Mouse (Mus musculus): ENCODE data around the gene Timm44. TPM values are rescaled to one million over a fixed set of nuclear protein-coding genes. Genes with fewer than 3 reads are reported as not detected.
A peak's percentile ranks its signal among the peaks of the same experiment; 100 is the strongest.

Gene Timm44
- polyA plus RNA-seq, 1 experiment from 2014 or later, result 49.9 TPM

GRCm38 (mm10) chr8:4249213-4249612 lies 26.5 kb downstream of the Timm44 start:
- H3K36me3 ChIP-seq (ENCODE audit: control insufficient read depth, insufficient read depth, low read length), result peaks cover 51% of the 10 kb centered on the region
- H3K9ac ChIP-seq (ENCODE audit: low read length), result no peak overlapping the region
- no peak overlapping the region; the same call in 1 of the 2 replicates for H3K27ac ChIP-seq (ENCODE audit: low read depth, low read length)
- no peak overlapping the region for H3K4me3 ChIP-seq (ENCODE audit: low read depth, low read length)
- ATAC-seq (no peak), DNase-seq (ENCODE audit: low spot score) (no peak)
- H3K4me2 ChIP-seq (ENCODE audit: low read length), result no peak overlapping the region
- no peaks in the 10 kb centered on the region for H3K9me3 ChIP-seq (replicated peaks; ENCODE audit: control insufficient read depth, low read length)
- 17% methylated on average over 29 of the region's 29 CpGs for WGBS
- H3K27me3 ChIP-seq (replicated peaks; ENCODE audit: control insufficient read depth, insufficient read depth, low read length), result no peaks in the 10 kb centered on the region
- peaks cover 5% of the 10 kb centered on the region for H3K4me1 ChIP-seq (ENCODE audit: control insufficient read depth, insufficient read depth, low read length)

GRCm38 (mm10) chr8:4247951-4248540 lies 27.7 kb downstream of the Timm44 start, which contains the start of gene Tgfbr3l:
Tgfbr3l (plus strand) TSS chr8:4248214.
- no peak for ATAC-seq
- Histone ChIP-seq H3K4me3 (ENCODE audit: low read depth, low read length) (no peak within 1 kb of the TSS), H3K9ac (ENCODE audit: low read length) (no peak within 1 kb of the TSS), H3K9me3 (replicated peaks; ENCODE audit: control insufficient read depth, low read length) (no peaks in the 10 kb centered on the region), H3K36me3 (ENCODE audit: control insufficient read depth, insufficient read depth, low read length) (peaks cover 62% of the 10 kb centered on the region), H3K27ac (ENCODE audit: low read depth, low read length) (no peak within 1 kb of the TSS; the same call in 1 of the 2 replicates), H3K4me2 (ENCODE audit: low read length) (no peak within 1 kb of the TSS), H3K27me3 (replicated peaks; ENCODE audit: control insufficient read depth, insufficient read depth, low read length) (no peaks in the 10 kb centered on the region), H3K4me1 (ENCODE audit: control insufficient read depth, insufficient read depth, low read length) (no peaks in the 10 kb centered on the region)
- DNase-seq (ENCODE audit: low spot score), result no peak
- 77% methylated on average over 15 of the region's 15 CpGs for WGBS

GRCm38 (mm10) chr8:4247241-4247640 lies 28.5 kb downstream of the Timm44 start:
- Histone ChIP-seq H3K9ac (ENCODE audit: low read length) (no peak overlapping the region), H3K4me2 (ENCODE audit: low read length) (no peak overlapping the region), H3K27me3 (replicated peaks; ENCODE audit: control insufficient read depth, insufficient read depth, low read length) (no peaks in the 10 kb centered on the region), H3K4me3 (ENCODE audit: low read depth, low read length) (no peak overlapping the region), H3K9me3 (replicated peaks; ENCODE audit: control insufficient read depth, low read length) (no peaks in the 10 kb centered on the region), H3K27ac (ENCODE audit: low read depth, low read length) (no peak overlapping the region), H3K36me3 (ENCODE audit: control insufficient read depth, insufficient read depth, low read length) (peaks cover 70% of the 10 kb centered on the region), H3K4me1 (ENCODE audit: control insufficient read depth, insufficient read depth, low read length) (no peaks in the 10 kb centered on the region)
- ATAC-seq (no peak), DNase-seq (ENCODE audit: low spot score) (no peak)
- WGBS, result 92% methylated on average over 8 of the region's 8 CpGs

GRCm38 (mm10) chr8:4245737-4246136 lies 30.0 kb downstream of the Timm44 start:
- DNase-seq (ENCODE audit: low spot score) (no peak), ATAC-seq (no peak)
- no peaks in the 10 kb centered on the region for H3K9me3 ChIP-seq (replicated peaks; ENCODE audit: control insufficient read depth, low read length)
- H3K36me3 ChIP-seq (ENCODE audit: control insufficient read depth, insufficient read depth, low read length), result peaks cover 84% of the 10 kb centered on the region
- H3K27ac ChIP-seq (ENCODE audit: low read depth, low read length), result no peak overlapping the region
- H3K4me2 ChIP-seq (ENCODE audit: low read length), result no peak overlapping the region
- peaks cover 2% of the 10 kb centered on the region; the same call in 1 of the 2 replicates for H3K4me1 ChIP-seq (ENCODE audit: control insufficient read depth, insufficient read depth, low read length)
- WGBS, result 83% methylated on average over 12 of the region's 13 CpGs
- H3K27me3 ChIP-seq (replicated peaks; ENCODE audit: control insufficient read depth, insufficient read depth, low read length), result no peaks in the 10 kb centered on the region
- H3K9ac ChIP-seq (ENCODE audit: low read length), result no peak overlapping the region
- no peak overlapping the region for H3K4me3 ChIP-seq (ENCODE audit: low read depth, low read length)

GRCm38 (mm10) chr8:4245061-4245460 lies 30.7 kb downstream of the Timm44 start:
- 91% methylated on average over 5 of the region's 5 CpGs for WGBS
- no peak for ATAC-seq
- Histone ChIP-seq H3K9ac (ENCODE audit: low read length) (no peak overlapping the region), H3K27ac (ENCODE audit: low read depth, low read length) (no peak overlapping the region), H3K27me3 (replicated peaks; ENCODE audit: control insufficient read depth, insufficient read depth, low read length) (no peaks in the 10 kb centered on the region), H3K4me1 (ENCODE audit: control insufficient read depth, insufficient read depth, low read length) (peaks cover 7% of the 10 kb centered on the region), H3K4me2 (ENCODE audit: low read length) (no peak overlapping the region), H3K36me3 (ENCODE audit: control insufficient read depth, insufficient read depth, low read length) (peaks cover 86% of the 10 kb centered on the region), H3K9me3 (replicated peaks; ENCODE audit: control insufficient read depth, low read length) (no peaks in the 10 kb centered on the region), H3K4me3 (ENCODE audit: low read depth, low read length) (no peak overlapping the region)
- DNase-seq (ENCODE audit: low spot score), result no peak

- no peaks in the 10 kb centered on the region for H3K27me3 ChIP-seq (replicated peaks; ENCODE audit: control insufficient read depth, insufficient read depth, low read length)
- H3K9ac ChIP-seq (ENCODE audit: low read length), result peak overlapping the region; percentile 82
- H3K4me1 ChIP-seq (ENCODE audit: control insufficient read depth, insufficient read depth, low read length), result peaks cover 17% of the 10 kb centered on the region
- H3K36me3 ChIP-seq (ENCODE audit: control insufficient read depth, insufficient read depth, low read length), result peaks cover 37% of the 10 kb centered on the region
- DNase-seq (ENCODE audit: low spot score), result no peak
- H3K4me2 ChIP-seq (ENCODE audit: low read length), result peak overlapping the region; percentile 90
- no peak for ATAC-seq
- H3K9me3 ChIP-seq (replicated peaks; ENCODE audit: control insufficient read depth, low read length), result no peaks in the 10 kb centered on the region
- H3K4me3 ChIP-seq (ENCODE audit: low read depth, low read length), result peak overlapping the region; percentile 75
- WGBS, result 15% methylated on average over 19 of the region's 19 CpGs
- H3K27ac ChIP-seq (ENCODE audit: low read depth, low read length), result peak overlapping the region; percentile 93
These were observed 36.4 kb downstream of the Timm44 start for GRCm38 (mm10) chr8:4239193-4239890.

GRCm38 (mm10) chr8:4238434-4239192 lies 37.1 kb downstream of the Timm44 start, which contains the start of the genes Map2k7 and Gm49320:
Map2k7 (plus strand) TSS chr8:4238740.
Gm49320 (plus strand) TSS chr8:4238865.
- Histone ChIP-seq H3K27me3 (replicated peaks; ENCODE audit: control insufficient read depth, insufficient read depth, low read length) (no peaks in the 10 kb centered on the region), H3K36me3 (ENCODE audit: control insufficient read depth, insufficient read depth, low read length) (peaks cover 30% of the 10 kb centered on the region), H3K9ac (ENCODE audit: low read length) (peak within 1 kb of the TSS; percentile 82), H3K4me3 (ENCODE audit: low read depth, low read length) (peak within 1 kb of the TSS; percentile 75), H3K9me3 (replicated peaks; ENCODE audit: control insufficient read depth, low read length) (no peaks in the 10 kb centered on the region), H3K27ac (ENCODE audit: low read depth, low read length) (peak within 1 kb of the TSS; percentile 93), H3K4me2 (ENCODE audit: low read length) (peak within 1 kb of the TSS; percentile 90), H3K4me1 (ENCODE audit: control insufficient read depth, insufficient read depth, low read length) (peaks cover 17% of the 10 kb centered on the region)
- peak; percentile 100 for DNase-seq (ENCODE audit: low spot score)
- under 1% methylated on average over 65 of the region's 71 CpGs for WGBS
- ATAC-seq, result peak; percentile 95

GRCm38 (mm10) chr8:4237814-4238433 lies 37.8 kb downstream of the Timm44 start:
- 18% methylated on average over 15 of the region's 15 CpGs for WGBS
- Histone ChIP-seq H3K9ac (ENCODE audit: low read length) (peak overlapping the region; percentile 82), H3K36me3 (ENCODE audit: control insufficient read depth, insufficient read depth, low read length) (peaks cover 23% of the 10 kb centered on the region), H3K4me2 (ENCODE audit: low read length) (peak overlapping the region; percentile 76), H3K27ac (ENCODE audit: low read depth, low read length) (peak overlapping the region; percentile 93), H3K4me1 (ENCODE audit: control insufficient read depth, insufficient read depth, low read length) (peaks cover 17% of the 10 kb centered on the region), H3K9me3 (replicated peaks; ENCODE audit: control insufficient read depth, low read length) (no peaks in the 10 kb centered on the region), H3K4me3 (ENCODE audit: low read depth, low read length) (peak overlapping the region; percentile 75), H3K27me3 (replicated peaks; ENCODE audit: control insufficient read depth, insufficient read depth, low read length) (no peaks in the 10 kb centered on the region)
- ATAC-seq (no peak), DNase-seq (ENCODE audit: low spot score) (no peak)
